In the genomic region with DNA sequence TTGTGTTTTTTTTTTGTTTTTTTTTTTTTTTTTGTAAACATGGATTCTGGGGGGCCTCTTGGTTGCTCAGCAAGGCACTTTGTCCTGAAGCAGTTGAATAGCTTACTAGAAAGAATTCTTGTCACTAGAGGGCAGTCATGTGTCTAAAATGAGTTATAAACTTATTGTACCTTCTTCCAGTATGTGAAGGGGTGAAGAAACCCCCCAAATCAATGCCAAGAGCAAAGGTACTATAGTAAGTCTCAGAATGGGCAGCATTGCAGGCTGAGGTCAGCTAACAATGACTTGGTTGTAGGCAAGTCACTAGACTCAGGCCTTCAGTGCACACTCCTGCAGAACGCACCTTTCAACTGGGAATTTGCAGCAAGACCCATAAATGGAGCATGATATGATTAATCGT, we compare ENCODE assay signal across 9 mouse cellular contexts. TPM values are rescaled to one million over a fixed set of nuclear protein-coding genes. Genes with fewer than 3 reads are reported as not detected.
DNase-seq lines count a peak whose midpoint lies in the region; ATAC-seq and TF ChIP-seq lines count a peak whose summit lies in the region.
"Had no signal": no experiment of that assay in that cellular context is flagged by ENCODE, and none has a peak within 500 bp of the region (broad histone marks: within the 10 kb centered on the region; RNA-seq: fewer than 3 reads in every experiment).

No protein-coding gene starts in this region.

- no peaks in the 10 kb centered on the region for H3K9me3 ChIP-seq in kidney, postnatal 0 days (replicated peaks; ENCODE audit: low read length)
- H3K9me3 ChIP-seq: liver, embryonic 13.5 days had no signal

- 85% methylated on average over 2 of the region's 2 CpGs for WGBS in kidney, postnatal 0 days
- 85% methylated on average over 2 of the region's 2 CpGs for WGBS in macrophage (ENCODE audit: missing documents)

- H3K27me3 ChIP-seq in kidney, postnatal 0 days (ENCODE audit: insufficient read depth, low read length): no peaks in the 10 kb centered on the region
- H3K27me3 ChIP-seq: liver, embryonic 13.5 days had no signal

- H3K4me3 ChIP-seq in kidney, postnatal 0 days (replicated peaks; ENCODE audit: low read depth, low read length): no peak overlapping the region
- no peak overlapping the region for H3K4me3 ChIP-seq in macrophage (ENCODE audit: inconsistent target)
- H3K4me3 ChIP-seq: liver, embryonic 13.5 days had no signal

- H3K36me3 ChIP-seq in kidney, postnatal 0 days (ENCODE audit: insufficient read depth, low read length): peaks cover 18% of the 10 kb centered on the region
- H3K36me3 ChIP-seq in macrophage (ENCODE audit: inconsistent target): peaks cover 12% of the 10 kb centered on the region; the same call in 1 of the 2 replicates

- ATAC-seq in kidney, postnatal 0 days (replicated peaks; ENCODE audit: low FRiP score, low read depth): no peak
- ATAC-seq in common myeloid progenitor, adult 5-6 weeks (replicated peaks; ENCODE audit: low read depth, poor library complexity, severe bottlenecking): peak; percentile 71; the same call in 1 of the 2 replicates

- H3K4me2 ChIP-seq in kidney, postnatal 0 days (ENCODE audit: low read length): no peak overlapping the region
- H3K4me2 ChIP-seq: liver, embryonic 13.5 days had no signal

- H3K4me1 ChIP-seq in kidney, postnatal 0 days (replicated peaks; ENCODE audit: insufficient read depth, low read length): no peaks in the 10 kb centered on the region

- H3K79me2 ChIP-seq in macrophage (ENCODE audit: inconsistent target): no peaks in the 10 kb centered on the region

- peak; percentile 83 for DNase-seq in kidney, postnatal 0 days (ENCODE audit: low spot score)
- no peak for DNase-seq in kidney, postnatal 4 days
- peak; percentile 54 for DNase-seq in ES-CJ7 (ENCODE audit: low read depth, low spot score)
- no peak for DNase-seq in urinary bladder, postnatal 14 days (ENCODE audit: low spot score)
- DNase-seq in cerebellum, adult 9-11 months: no peak
- no peak for DNase-seq in urinary bladder, adult 18-20 months (ENCODE audit: low spot score in 2 of 2)
- DNase-seq: liver, embryonic 13.5 days had no signal

- TF ChIP-seq CTCF in kidney, postnatal 0 days (IDR thresholded peaks at IDR 0.05; ENCODE audit: low read depth): peak; percentile 69

- H3K9ac ChIP-seq in kidney, postnatal 0 days (ENCODE audit: low read depth, low read length): no peak overlapping the region
- H3K9ac ChIP-seq: liver, embryonic 13.5 days had no signal

- H3K27ac ChIP-seq in kidney, postnatal 0 days: no peak overlapping the region
- peak overlapping the region; percentile 62; the same call in 1 of the 2 replicates for H3K27ac ChIP-seq in macrophage
- H3K27ac ChIP-seq: liver, embryonic 13.5 days had no signal

RNA-seq across cellular contexts. Expression of gene Pxk, which starts 5.4 kb away (rescaled TPM):
- 39.4 and 41.7 TPM in 2 replicates for polyA plus RNA-seq in kidney, postnatal 0 days (2015; fragmentation: Nextera tagmentation; extraction: Ambion mirVana)
- total RNA-seq in common myeloid progenitor, adult 5-6 weeks (2017): 6.8 and 14.0 TPM in 2 replicates
- 10 to 100 TPM; 37.6 to 96.2 (median 71.8) TPM for total RNA-seq in macrophage (2018; cell fraction: chromatin; rRNA removed)
- total RNA-seq in macrophage (2018; cell fraction: cytosol; rRNA removed): 10 to 100 TPM; 27.4 to 57.7 (median 40.3) TPM
- 10 to 100 TPM; 28.0 to 76.9 (median 53.0) TPM for total RNA-seq in macrophage (2018; cell fraction: nucleus; rRNA removed)
- 30.9 to 55.5 TPM (median 34.0 TPM) in 3 replicates for polyA plus RNA-seq in macrophage (2018)

RNA-seq across cellular contexts. Expression of gene Rpp14, which starts 12.4 kb away (rescaled TPM):
- 58.9 and 61.8 TPM in 2 replicates for polyA plus RNA-seq in kidney, postnatal 0 days (2015; fragmentation: Nextera tagmentation; extraction: Ambion mirVana)
- total RNA-seq in common myeloid progenitor, adult 5-6 weeks (2017): 65.8 and 88.9 TPM in 2 replicates
- total RNA-seq in macrophage (2018; cell fraction: chromatin; rRNA removed): 10 to 100 TPM in 1 of 26 experiments, 1 to 10 TPM in 22, under 1 TPM in 3; 0.38 to 11.4 (median 3.0) TPM
- 10 to 100 TPM in 23 of 26 experiments, 1 to 10 TPM in 3; 7.6 to 22.7 (median 14.1) TPM for total RNA-seq in macrophage (2018; cell fraction: cytosol; rRNA removed)
- total RNA-seq in macrophage (2018; cell fraction: nucleus; rRNA removed): 10 to 100 TPM in 4 of 26 experiments, 1 to 10 TPM in 22; 2.1 to 18.3 (median 5.1) TPM
- 13.0 to 22.4 TPM (median 17.1 TPM) in 3 replicates for polyA plus RNA-seq in macrophage (2018)

Comparison
In these comparisons a context has a peak if more than half of its experiments do, and no peak if none do; other contexts are left out.
1. DNase-seq: peak in kidney, postnatal 0 days (single experiment) and ES-CJ7 (single experiment); none in kidney, postnatal 4 days (0 of 2), urinary bladder, postnatal 14 days (single experiment), cerebellum, adult 9-11 months (single experiment) and urinary bladder, adult 18-20 months (0 of 2).